Mouse (Mus musculus) midbrain, postnatal 0 days (tissue): ENCODE results near the gene Mgat5b. TPM values are rescaled to one million over a fixed set of nuclear protein-coding genes. Genes with fewer than 3 reads are reported as not detected.

Experiments
- ATAC-seq: fragments of 200-750 bp; cut with Nextera tagmentation; 2 replicates; pipeline ENCODE4 v1.8.0; 2017; ENCODE audit warnings: moderate number of reproducible peaks, mild to moderate bottlenecking, moderate TSS enrichment, moderate library complexity; ENCODE audit not compliant: low FRiP score
- DNase-seq: peaks from one replicate; pipeline ENCODE4 v3.0.0-alpha.2; 2015; ENCODE audit warnings: low spot score
- H3K27ac ChIP-seq: fragments of 300-500 bp; sonication (generic); 2 replicates; pipeline ENCODE4 v1.5.1; 2014; ENCODE audit warnings: low read depth, mild to moderate bottlenecking, low read length, mixed read lengths
- H3K27me3 ChIP-seq: fragments of 300-500 bp; sonication (generic); 2 replicates; pipeline ENCODE4 v1.6.1; 2014; ENCODE audit warnings: low read length, control low read depth, mixed read lengths; ENCODE audit not compliant: insufficient read depth
- H3K36me3 ChIP-seq: fragments of 300-500 bp; sonication (generic); 2 replicates; pipeline ENCODE4 v1.6.1; 2014; ENCODE audit warnings: low read length, control low read depth, mixed read lengths; ENCODE audit not compliant: insufficient read depth
- H3K4me1 ChIP-seq: fragments of 300-500 bp; sonication (generic); 2 replicates; pipeline ENCODE4 v1.6.1; 2014; ENCODE audit warnings: mild to moderate bottlenecking, control low read depth, antibody characterized with exemption, low read length, mixed read lengths; ENCODE audit not compliant: insufficient read depth
- H3K4me2 ChIP-seq: fragments of 300-500 bp; sonication (generic); 2 replicates; pipeline ENCODE4 v1.6.1; 2014; ENCODE audit warnings: low read depth, mild to moderate bottlenecking, low read length, mixed read lengths; ENCODE audit not compliant: poor library complexity, severe bottlenecking
- H3K4me3 ChIP-seq: fragments of 300-500 bp; sonication (generic); 2 replicates; pipeline ENCODE4 v1.5.1; 2014; ENCODE audit warnings: low read depth, mild to moderate bottlenecking, low read length, moderate library complexity
- H3K9ac ChIP-seq: fragments of 300-500 bp; sonication (generic); replicated peaks from 2 replicates; pipeline ENCODE4 v1.6.1; 2014; ENCODE audit warnings: mild to moderate bottlenecking, low read length, moderate library complexity, mixed read lengths; ENCODE audit not compliant: poor library complexity, severe bottlenecking
- H3K9me3 ChIP-seq: fragments of 300-500 bp; sonication (generic); 2 replicates; pipeline ENCODE4 v1.6.1; 2016; ENCODE audit warnings: low read length, control low read depth
- CTCF ChIP-seq: IDR thresholded peaks from 2 replicates; pipeline ENCODE4 v1.5.1; 2016; ENCODE audit warnings: antibody characterized with exemption, mild to moderate bottlenecking
- WGBS: fragments of 180-500 bp; shearing (Covaris S2); extraction: QIAGEN DNeasy Blood & Tissue Kit; methylation state at CpG from one replicate; pipeline ENCODE4 v1.1.7; 2014; 5-methylcytosine and 5-hydroxymethylcytosine counted together
- polyA plus RNA-seq: library from polyadenylated mRNA; unstranded; fragments of >200 nt; fragmentation: Nextera tagmentation; extraction: Ambion mirVana; gene quantifications from 2 replicates; pipeline ENCODE4 v1.2.1, GENCODE M21; 2015
- total RNA-seq: library from RNA; depleted of rRNA; stranded (reverse); fragments of >200 nt; gene quantifications from 2 replicates; pipeline ENCODE4 v1.2.3, GENCODE M21; 2014

Mgat5b gene
- total and polyA plus RNA-seq, 2 experiments from 2014 or later = 23.7 to 133 TPM

DNA sequence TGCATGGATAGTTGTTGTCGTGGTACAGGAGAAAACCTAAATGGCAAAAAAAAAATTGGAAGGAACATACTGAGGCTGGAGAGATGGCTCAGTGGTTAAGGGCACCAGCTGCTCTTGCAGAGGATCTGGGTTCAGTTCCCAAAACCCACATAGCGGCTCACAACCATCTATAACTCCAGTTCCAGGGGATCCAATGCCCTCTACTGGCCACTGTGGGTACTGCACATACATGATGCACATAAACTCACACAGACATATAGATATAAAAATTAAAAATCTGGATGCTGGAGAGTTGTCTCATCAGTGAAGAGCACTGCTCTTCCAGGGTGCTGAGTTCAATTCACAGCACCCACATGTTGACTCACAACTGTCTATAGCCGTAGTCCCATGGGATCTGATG, 104.9 kb downstream of the Mgat5b start:
- H3K27ac ChIP-seq = no peak overlapping the region
- H3K9ac ChIP-seq = no peak overlapping the region
- 87% methylated on average over 3 of the region's 3 CpGs for WGBS
- DNase-seq (no peak), ATAC-seq (no peak)
- no peaks in the 10 kb centered on the region for H3K9me3 ChIP-seq
- peak; percentile 50 for TF ChIP-seq CTCF
- no peaks in the 10 kb centered on the region for H3K36me3 ChIP-seq
- 0 out of 2 replicates have a peak, but pooled peaks cover under 1% of the 10 kb centered on the region for H3K4me1 ChIP-seq
- no peak overlapping the region for H3K4me2 ChIP-seq
- H3K4me3 ChIP-seq = no peak overlapping the region
- no peaks in the 10 kb centered on the region for H3K27me3 ChIP-seq

DNA sequence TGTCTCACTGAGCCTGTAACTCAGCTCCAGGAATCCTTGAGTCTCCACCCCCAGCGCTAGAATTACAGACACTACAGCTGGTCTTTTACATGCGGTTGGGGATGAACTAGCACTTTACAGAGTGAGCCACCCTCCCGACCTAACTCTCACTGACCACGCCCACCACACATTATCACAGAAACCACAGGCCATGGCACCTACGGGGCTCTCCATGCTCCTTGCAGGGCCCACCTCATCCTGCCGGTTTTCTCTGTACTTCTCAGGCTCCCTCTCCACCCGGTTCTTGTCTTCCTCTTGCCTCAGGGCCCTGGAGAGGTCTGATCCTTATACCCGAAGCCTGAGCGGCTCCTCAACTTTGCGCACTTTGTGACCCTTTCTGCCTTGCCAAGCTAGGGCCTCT, 109.0 kb downstream of the Mgat5b start:
- Histone ChIP-seq H3K9me3 (no peaks in the 10 kb centered on the region), H3K27me3 (no peaks in the 10 kb centered on the region), H3K27ac (no peak overlapping the region), H3K4me1 (0 out of 2 replicates have a peak, but pooled peaks cover 11% of the 10 kb centered on the region), H3K9ac (no peak overlapping the region), H3K4me2 (no peak overlapping the region), H3K36me3 (no peaks in the 10 kb centered on the region), H3K4me3 (no peak overlapping the region)
- DNase-seq (no peak), ATAC-seq (no peak)
- no peak for TF ChIP-seq CTCF
- WGBS = 62% methylated on average over 10 of the region's 10 CpGs

DNA sequence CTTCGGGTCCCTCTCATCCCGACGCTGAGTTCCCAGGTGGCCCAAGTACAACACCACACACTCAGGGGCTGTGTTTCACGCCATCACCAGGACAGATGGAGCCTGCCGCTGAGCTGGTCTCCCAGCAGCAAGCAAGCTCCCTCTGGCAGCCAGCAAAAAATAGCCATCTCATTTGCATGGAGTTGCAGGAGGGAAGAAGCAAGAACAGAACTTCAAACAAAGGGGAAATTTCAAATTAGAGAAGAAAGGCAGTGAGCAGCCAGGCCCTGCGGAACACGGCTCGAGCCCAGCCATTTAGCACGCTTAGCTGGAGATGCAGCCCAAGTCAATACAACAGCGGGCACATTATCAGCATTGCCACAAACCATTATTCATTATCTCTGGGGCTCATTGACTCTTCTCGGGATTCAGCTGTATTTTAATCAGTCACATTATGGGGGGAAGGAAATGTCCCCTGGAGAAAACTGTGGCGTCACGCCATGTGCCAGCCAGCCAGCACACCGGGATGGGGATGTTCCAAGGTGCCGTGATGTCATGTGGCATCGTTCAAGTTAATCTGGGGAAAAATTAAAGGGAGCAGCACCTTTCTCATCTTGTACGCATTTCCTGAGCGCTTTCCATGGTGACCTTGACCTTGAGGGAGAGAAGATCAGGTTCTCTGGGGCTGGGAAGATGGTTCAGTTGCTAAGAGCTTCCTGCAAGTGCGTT, 110.4 kb downstream of the Mgat5b start:
- H3K4me2 ChIP-seq = no peak overlapping the region
- H3K27me3 ChIP-seq = no peaks in the 10 kb centered on the region
- no peaks in the 10 kb centered on the region for H3K36me3 ChIP-seq
- H3K4me1 ChIP-seq = 0 out of 2 replicates have a peak, but pooled peaks cover 11% of the 10 kb centered on the region
- ATAC-seq (no peak), DNase-seq (peak; percentile 64)
- H3K9me3 ChIP-seq = no peaks in the 10 kb centered on the region
- H3K4me3 ChIP-seq = no peak overlapping the region
- no peak for TF ChIP-seq CTCF
- no peak overlapping the region for H3K9ac ChIP-seq
- peak overlapping the region; percentile 26; the same call in 1 of the 2 replicates for H3K27ac ChIP-seq
- 29% methylated on average over 19 of the region's 19 CpGs for WGBS

- Histone ChIP-seq H3K36me3 (no peaks in the 10 kb centered on the region), H3K4me2 (no peak overlapping the region), H3K4me3 (no peak overlapping the region), H3K4me1 (0 out of 2 replicates have a peak, but pooled peaks cover 11% of the 10 kb centered on the region), H3K27me3 (no peaks in the 10 kb centered on the region), H3K27ac (peak overlapping the region; percentile 26; the same call in 1 of the 2 replicates), H3K9me3 (no peaks in the 10 kb centered on the region), H3K9ac (no peak overlapping the region)
- TF ChIP-seq CTCF = no peak
- DNase-seq (no peak), ATAC-seq (no peak)
- 87% methylated on average over 3 of the region's 3 CpGs for WGBS
These were observed 110.9 kb downstream of the Mgat5b start for GRCm38 (mm10) chr11:117029569-117029955.

DNA sequence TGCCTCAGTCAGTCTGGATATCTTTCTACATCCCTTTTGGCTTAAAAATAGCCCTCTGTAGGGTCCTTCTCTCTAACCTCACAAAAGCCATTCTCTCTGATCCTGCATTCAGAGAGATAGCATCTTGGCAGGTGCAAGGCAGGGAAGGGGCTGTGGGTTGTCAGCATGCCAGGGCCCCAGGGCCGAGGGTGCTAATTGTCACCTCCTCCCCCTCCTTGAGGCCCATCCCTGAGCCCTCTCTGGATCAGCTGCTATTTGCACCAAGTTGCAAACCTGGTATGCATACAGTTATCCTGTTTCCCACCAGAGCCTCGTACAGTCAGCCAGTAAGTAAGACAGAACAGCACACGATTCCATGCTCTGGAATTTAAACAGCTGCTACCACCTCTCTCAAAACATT, 111.4 kb downstream of the Mgat5b start:
- Histone ChIP-seq H3K4me2 (no peak overlapping the region), H3K4me3 (no peak overlapping the region), H3K4me1 (0 out of 2 replicates have a peak, but pooled peaks cover 11% of the 10 kb centered on the region), H3K27ac (peak overlapping the region; percentile 38; the same call in 1 of the 2 replicates), H3K9ac (no peak overlapping the region), H3K9me3 (no peaks in the 10 kb centered on the region), H3K36me3 (no peaks in the 10 kb centered on the region), H3K27me3 (no peaks in the 10 kb centered on the region)
- no peak for DNase-seq
- 28% methylated on average over 3 of the region's 3 CpGs for WGBS
- no peak for TF ChIP-seq CTCF
- ATAC-seq = no peak

DNA sequence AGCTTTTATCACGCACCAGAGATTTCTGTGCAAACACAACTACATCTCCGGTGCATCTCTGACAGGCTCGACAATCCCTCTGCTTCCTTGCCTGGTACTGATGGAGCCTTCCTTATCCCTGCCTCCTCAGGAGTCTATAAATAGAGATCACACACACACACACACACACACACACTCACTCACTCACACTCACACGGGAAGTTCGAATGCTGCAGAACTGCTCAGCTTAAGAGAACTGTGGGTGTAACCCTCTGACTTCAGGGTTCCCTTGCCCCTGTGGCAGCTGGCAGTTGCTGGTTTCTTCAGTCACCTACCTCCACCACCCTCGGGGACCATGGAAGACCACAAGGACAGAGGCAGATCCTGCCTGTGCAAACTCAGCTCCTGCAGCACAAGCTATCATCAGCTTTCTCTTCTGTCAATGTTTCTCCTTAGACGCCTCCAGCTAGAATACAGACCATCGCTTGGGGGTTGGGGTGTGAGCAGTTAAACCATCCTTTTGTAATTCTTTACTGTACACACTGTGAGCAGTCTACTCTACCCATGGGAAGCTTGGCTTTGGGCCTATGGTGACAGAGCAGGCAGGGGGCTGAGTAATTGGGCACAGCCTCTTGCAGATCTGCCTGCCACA, 111.9 kb downstream of the Mgat5b start:
- Histone ChIP-seq H3K4me2 (no peak overlapping the region), H3K4me3 (no peak overlapping the region), H3K36me3 (no peaks in the 10 kb centered on the region), H3K27me3 (no peaks in the 10 kb centered on the region), H3K9me3 (no peaks in the 10 kb centered on the region), H3K4me1 (0 out of 2 replicates have a peak, but pooled peaks cover 11% of the 10 kb centered on the region), H3K27ac (peak overlapping the region; percentile 70), H3K9ac (no peak overlapping the region)
- no peak for TF ChIP-seq CTCF
- ATAC-seq (no peak), DNase-seq (peak; percentile 32)
- 42% methylated on average over 8 of the region's 8 CpGs for WGBS
